Mouse (Mus musculus) ES-E14 (cell line): ENCODE results near the gene Nfib.

Experiments
- CHD2 ChIP-seq: IDR thresholded peaks from 2 replicates; pipeline ENCODE4 v1.6.1; 2014; ENCODE audit warnings: mild to moderate bottlenecking, low read depth, low read length, inconsistent platforms
- HCFC1 ChIP-seq: IDR thresholded peaks from 2 replicates; pipeline ENCODE4 v1.6.1; 2012; ENCODE audit warnings: low read length, inconsistent platforms, borderline replicate concordance; ENCODE audit not compliant: insufficient read depth
- MAFK ChIP-seq: IDR thresholded peaks from 2 replicates; pipeline ENCODE4 v1.6.1; 2014; ENCODE audit warnings: mild to moderate bottlenecking, low read depth, low read length, inconsistent platforms; ENCODE audit not compliant: insufficient read depth
- ZC3H11A ChIP-seq: IDR thresholded peaks from 2 replicates; pipeline ENCODE4 v1.6.1; 2012; ENCODE audit warnings: low read depth, mild to moderate bottlenecking, inconsistent platforms, low read length, borderline replicate concordance
- ZNF384 ChIP-seq: IDR thresholded peaks from 2 replicates; pipeline ENCODE4 v1.6.1; 2012; ENCODE audit warnings: low read depth, low read length, inconsistent platforms

DNA sequence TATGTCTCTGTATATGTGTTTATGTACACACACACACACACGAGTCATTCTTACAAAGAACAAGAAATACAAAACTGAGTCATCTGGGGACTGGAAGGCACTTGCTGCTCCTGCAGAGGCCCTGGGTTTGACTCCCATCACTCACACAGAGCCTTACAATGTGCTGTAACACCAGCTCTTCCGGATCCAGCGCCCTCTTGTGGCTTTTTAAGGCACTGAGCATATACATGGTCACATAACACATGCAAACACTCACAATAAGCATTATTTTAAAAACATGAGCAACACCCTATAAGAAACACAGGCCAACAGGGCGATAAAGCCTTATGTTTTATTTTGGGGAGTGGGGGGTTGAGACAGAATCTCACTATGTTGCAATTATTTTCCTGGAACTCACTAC, 226.2 kb downstream of the Nfib start:
- TF ChIP-seq ZNF384 (no peak), ZC3H11A (peak; percentile 63), HCFC1 (no peak), CHD2 (no peak), MAFK (no peak)
